Mouse (Mus musculus): Measurements from ENCODE around the gene Prim2.
"Not testable (repeated sequence)": the region's sequence is repeated elsewhere in the genome, so short reads cannot be mapped to it uniquely, and the experiment has no call there.

GRCm38 (mm10) chr1:33631002-33631618 lies 38.5 kb downstream of the Prim2 start:
- not testable (repeated sequence) for TF ChIP-seq TAL1 (conservative IDR thresholded peaks at IDR 0.05; ENCODE audit: low read depth, low read length); CTCF (IDR thresholded peaks at IDR 0.05; ENCODE audit: low read depth, low read length); POLR2AphosphoS5 (IDR thresholded peaks at IDR 0.05; ENCODE audit: insufficient replicate concordance, low read depth, low read length); GATA1 (IDR thresholded peaks at IDR 0.05; ENCODE audit: borderline replicate concordance, low read length); GATA2 (IDR thresholded peaks at IDR 0.05; ENCODE audit: borderline replicate concordance, low read depth, low read length)
